Mouse (Mus musculus): ENCODE data around the gene Apold1. TPM values are rescaled to one million over a fixed set of nuclear protein-coding genes. Genes with fewer than 3 reads are reported as not detected.

Gene Apold1
- 3.7 and 3.9 TPM in 2 replicates for polyA plus RNA-seq (2016; fragmentation: Nextera tagmentation; extraction: Ambion mirVana)

GRCm38 (mm10) chr6:134981231-134982062 is at the start of gene Apold1:
Apold1 (plus strand) TSS chr6:134981718.
- Histone ChIP-seq H3K4me1 (peaks cover 23% of the 10 kb centered on the region), H3K9ac (no peak within 1 kb of the TSS), H3K4me2 (peak within 1 kb of the TSS; percentile 36), H3K27me3 (peaks cover 22% of the 10 kb centered on the region; the same call in 1 of the 2 replicates), H3K27ac (no peak within 1 kb of the TSS), H3K4me3 (replicated peaks) (no peak within 1 kb of the TSS), H3K36me3 (replicated peaks) (no peaks in the 10 kb centered on the region), H3K9me3 (no peaks in the 10 kb centered on the region)
- WGBS, result 46% methylated on average over 22 of the region's 22 CpGs
- ATAC-seq (ENCODE audit: low FRiP score), result no peak

GRCm38 (mm10) chr6:134932486-134933206 is 48.9 kb upstream of the Apold1 start:
- Histone ChIP-seq H3K27ac (no peak overlapping the region), H3K4me2 (no peak overlapping the region; the same call in 1 of the 2 replicates), H3K9me3 (no peaks in the 10 kb centered on the region), H3K4me1 (peaks cover 30% of the 10 kb centered on the region), H3K4me3 (replicated peaks) (no peak overlapping the region), H3K36me3 (replicated peaks) (peaks cover 3% of the 10 kb centered on the region), H3K27me3 (no peaks in the 10 kb centered on the region), H3K9ac (no peak overlapping the region)
- WGBS, result 83% methylated on average over 12 of the region's 12 CpGs
- no peak for ATAC-seq (ENCODE audit: low FRiP score)

- ATAC-seq (ENCODE audit: low FRiP score), result no peak
- no peak overlapping the region for H3K9ac ChIP-seq
Observed at GRCm38 (mm10) chr6:134933207-134933558, 48.3 kb upstream of the Apold1 start.

GRCm38 (mm10) chr6:134934305-134934704 is 47.2 kb upstream of the Apold1 start:
- no peak overlapping the region for H3K9ac ChIP-seq
- 92% methylated on average over 5 of the region's 5 CpGs for WGBS
- H3K27me3 ChIP-seq, result no peaks in the 10 kb centered on the region
- no peak for ATAC-seq (ENCODE audit: low FRiP score)
- H3K9me3 ChIP-seq, result no peaks in the 10 kb centered on the region
- no peak overlapping the region for H3K27ac ChIP-seq
- peaks cover 3% of the 10 kb centered on the region for H3K36me3 ChIP-seq (replicated peaks)
- no peak overlapping the region for H3K4me3 ChIP-seq (replicated peaks)
- peaks cover 25% of the 10 kb centered on the region for H3K4me1 ChIP-seq
- H3K4me2 ChIP-seq, result no peak overlapping the region

More at GRCm38 (mm10) chr6:134933207-134933558, 48.3 kb upstream of the Apold1 start:
- Histone ChIP-seq H3K4me2 (no peak overlapping the region), H3K36me3 (replicated peaks) (peaks cover 3% of the 10 kb centered on the region), H3K9me3 (no peaks in the 10 kb centered on the region), H3K4me3 (replicated peaks) (no peak overlapping the region), H3K27ac (no peak overlapping the region), H3K27me3 (no peaks in the 10 kb centered on the region), H3K4me1 (peaks cover 26% of the 10 kb centered on the region)
- WGBS, result 87% methylated on average over 2 of the region's 2 CpGs

- no peak for ATAC-seq (ENCODE audit: low FRiP score)
- Histone ChIP-seq H3K4me2 (no peak overlapping the region), H3K9me3 (no peaks in the 10 kb centered on the region), H3K36me3 (replicated peaks) (peaks cover 32% of the 10 kb centered on the region), H3K9ac (no peak overlapping the region), H3K4me1 (no peaks in the 10 kb centered on the region), H3K27me3 (no peaks in the 10 kb centered on the region), H3K4me3 (replicated peaks) (no peak overlapping the region), H3K27ac (no peak overlapping the region)
- 91% methylated on average over 4 of the region's 4 CpGs for WGBS
Observed at GRCm38 (mm10) chr6:134939781-134940180, 41.7 kb upstream of the Apold1 start.

GRCm38 (mm10) chr6:134943759-134944407 is 37.6 kb upstream of the Apold1 start:
- ATAC-seq (ENCODE audit: low FRiP score), result no peak
- Histone ChIP-seq H3K9me3 (no peaks in the 10 kb centered on the region), H3K4me2 (no peak overlapping the region), H3K4me3 (replicated peaks) (no peak overlapping the region), H3K36me3 (replicated peaks) (peaks cover 50% of the 10 kb centered on the region), H3K27ac (0 out of 2 replicates have a peak overlapping the region, but pooled peaks have one; percentile 5), H3K4me1 (no peaks in the 10 kb centered on the region), H3K27me3 (no peaks in the 10 kb centered on the region), H3K9ac (no peak overlapping the region)
- WGBS, result 90% methylated on average over 13 of the region's 13 CpGs

- Histone ChIP-seq H3K9me3 (no peaks in the 10 kb centered on the region), H3K4me1 (no peaks in the 10 kb centered on the region), H3K4me3 (replicated peaks) (no peak overlapping the region), H3K27me3 (no peaks in the 10 kb centered on the region), H3K36me3 (replicated peaks) (peaks cover 48% of the 10 kb centered on the region), H3K27ac (no peak overlapping the region), H3K4me2 (no peak overlapping the region), H3K9ac (no peak overlapping the region)
- no peak for ATAC-seq (ENCODE audit: low FRiP score)
- 79% methylated on average over 6 of the region's 6 CpGs for WGBS
Observed at GRCm38 (mm10) chr6:134946054-134946453, 35.5 kb upstream of the Apold1 start.

- H3K9me3 ChIP-seq, result no peaks in the 10 kb centered on the region
- no peak for ATAC-seq (ENCODE audit: low FRiP score)
- H3K27ac ChIP-seq, result no peak overlapping the region
- no peak overlapping the region for H3K9ac ChIP-seq
- H3K4me1 ChIP-seq, result no peaks in the 10 kb centered on the region
- H3K27me3 ChIP-seq, result no peaks in the 10 kb centered on the region
- H3K36me3 ChIP-seq (replicated peaks), result peaks cover 48% of the 10 kb centered on the region
- H3K4me3 ChIP-seq (replicated peaks), result no peak overlapping the region
- WGBS, result 86% methylated on average over 9 of the region's 9 CpGs
- no peak overlapping the region for H3K4me2 ChIP-seq
Observed at GRCm38 (mm10) chr6:134946858-134947257, 34.7 kb upstream of the Apold1 start.

GRCm38 (mm10) chr6:134947311-134948087 is 34.0 kb upstream of the Apold1 start:
- no peaks in the 10 kb centered on the region for H3K27me3 ChIP-seq
- no peak overlapping the region for H3K4me2 ChIP-seq
- peaks cover 44% of the 10 kb centered on the region for H3K36me3 ChIP-seq (replicated peaks)
- no peak overlapping the region for H3K4me3 ChIP-seq (replicated peaks)
- no peak overlapping the region for H3K9ac ChIP-seq
- no peak for ATAC-seq (ENCODE audit: low FRiP score)
- H3K9me3 ChIP-seq, result no peaks in the 10 kb centered on the region
- WGBS, result 50% methylated on average over 13 of the region's 13 CpGs
- no peaks in the 10 kb centered on the region for H3K4me1 ChIP-seq
- no peak overlapping the region for H3K27ac ChIP-seq

- Histone ChIP-seq H3K4me2 (no peak overlapping the region), H3K27ac (no peak overlapping the region), H3K9ac (no peak overlapping the region), H3K4me3 (replicated peaks) (no peak overlapping the region), H3K4me1 (no peaks in the 10 kb centered on the region), H3K9me3 (no peaks in the 10 kb centered on the region), H3K27me3 (no peaks in the 10 kb centered on the region), H3K36me3 (replicated peaks) (peaks cover 44% of the 10 kb centered on the region)
- ATAC-seq (ENCODE audit: low FRiP score), result no peak
- WGBS, result 73% methylated on average over 11 of the region's 11 CpGs
Observed at GRCm38 (mm10) chr6:134948522-134949061, 32.9 kb upstream of the Apold1 start.

- H3K4me2 ChIP-seq, result no peak overlapping the region
- no peak overlapping the region for H3K27ac ChIP-seq
- H3K4me3 ChIP-seq (replicated peaks), result no peak overlapping the region
- H3K27me3 ChIP-seq, result no peaks in the 10 kb centered on the region
- peaks cover 42% of the 10 kb centered on the region for H3K36me3 ChIP-seq (replicated peaks)
- H3K4me1 ChIP-seq, result no peaks in the 10 kb centered on the region
- no peaks in the 10 kb centered on the region for H3K9me3 ChIP-seq
- 95% methylated on average over 3 of the region's 3 CpGs for WGBS
- no peak for ATAC-seq (ENCODE audit: low FRiP score)
- H3K9ac ChIP-seq, result no peak overlapping the region
Observed at GRCm38 (mm10) chr6:134949241-134949640, 32.3 kb upstream of the Apold1 start.

All from forebrain, embryonic 12.5 days (tissue).